Mouse (Mus musculus): ENCODE results near the gene Sgcd. TPM values are rescaled to one million over a fixed set of nuclear protein-coding genes. Genes with fewer than 3 reads are reported as not detected.
A peak's percentile ranks its signal among the peaks of the same experiment; 100 is the strongest.
"Not testable (repeated sequence)": the region's sequence is repeated elsewhere in the genome, so short reads cannot be mapped to it uniquely, and the experiment has no call there.

The Sgcd gene
- polyA plus RNA-seq, 1 experiment from 2014 or later, result 0.14 TPM

DNA sequence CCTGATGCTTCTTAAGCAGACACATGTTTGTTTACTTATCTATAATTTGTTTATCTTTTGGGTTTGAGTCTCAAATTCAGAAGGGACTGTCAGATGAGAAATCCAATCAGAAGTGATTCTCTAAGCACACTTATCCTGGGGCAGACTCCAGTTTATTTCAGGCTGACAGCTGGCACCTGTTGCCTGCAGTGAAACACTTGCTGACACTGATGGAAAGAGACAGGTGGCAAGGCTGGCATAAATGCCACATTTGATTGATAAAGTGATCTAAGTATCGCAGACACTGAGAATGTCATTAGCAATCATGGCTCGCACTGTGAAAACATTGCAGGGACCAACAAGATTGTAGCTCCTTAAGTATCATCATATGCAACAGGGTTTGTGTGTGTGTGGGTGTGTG, 222.9 kb downstream of the Sgcd start:
- 69% methylated on average over 2 of the region's 2 CpGs for WGBS (ENCODE audit: insufficient replicate concordance)
- Histone ChIP-seq H3K9me3 (replicated peaks) (no peaks in the 10 kb centered on the region), H3K36me3 (no peaks in the 10 kb centered on the region), H3K4me3 (replicated peaks) (no peak overlapping the region), H3K27ac (no peak overlapping the region), H3K4me2 (no peak overlapping the region), H3K4me1 (replicated peaks) (no peaks in the 10 kb centered on the region), H3K9ac (no peak overlapping the region), H3K27me3 (no peaks in the 10 kb centered on the region)
- ATAC-seq (ENCODE audit: low read depth) (no peak), DNase-seq (no peak)

DNA sequence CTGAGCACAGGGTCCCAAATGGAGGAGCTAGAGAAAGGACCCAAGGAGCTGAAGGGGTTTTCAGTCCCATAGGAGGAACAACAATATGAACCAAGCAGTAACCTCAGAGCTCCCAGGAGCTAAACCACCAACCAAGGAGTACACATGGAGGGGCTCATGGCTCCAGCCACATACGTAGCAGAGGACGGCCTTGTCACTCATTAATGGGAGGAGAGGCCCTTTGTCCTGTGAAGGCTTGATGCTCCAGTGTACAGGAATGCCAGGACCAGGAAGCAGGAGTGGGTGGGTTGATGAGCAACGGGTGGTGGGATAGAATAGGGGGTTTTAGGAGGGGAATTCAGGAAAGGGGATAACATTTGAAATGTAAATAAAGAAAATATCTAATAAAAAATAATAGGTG, 225.2 kb downstream of the Sgcd start:
- H3K27me3 ChIP-seq; H3K27ac ChIP-seq; DNase-seq; H3K9ac ChIP-seq; H3K4me3 ChIP-seq (replicated peaks); H3K9me3 ChIP-seq (replicated peaks); ATAC-seq (ENCODE audit: low read depth); H3K4me1 ChIP-seq (replicated peaks); H3K4me2 ChIP-seq; H3K36me3 ChIP-seq: not testable (repeated sequence)
- 72% methylated on average over 3 of the region's 3 CpGs for WGBS (ENCODE audit: insufficient replicate concordance)

DNA sequence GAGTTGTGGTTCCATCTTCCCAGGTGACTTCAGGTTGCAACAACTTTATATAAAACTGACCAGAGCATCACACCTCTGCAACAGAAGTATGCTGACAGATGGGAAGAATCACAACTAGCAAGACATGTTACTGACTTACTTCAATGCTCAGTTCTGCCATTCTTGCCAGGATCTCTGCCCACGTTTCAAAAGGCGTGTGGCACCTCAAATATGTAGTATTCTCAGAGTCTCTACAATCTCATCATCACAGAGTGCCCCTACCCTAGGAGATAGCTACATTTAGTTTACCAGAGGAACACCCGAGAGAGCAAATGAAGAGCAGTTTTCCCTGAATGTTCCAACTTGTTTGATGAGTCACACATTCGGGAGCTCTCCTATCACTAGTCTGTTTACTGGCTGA, 229.8 kb downstream of the Sgcd start:
- ATAC-seq (ENCODE audit: low read depth), result no peak
- Histone ChIP-seq H3K4me1 (replicated peaks) (no peaks in the 10 kb centered on the region), H3K9me3 (replicated peaks) (no peaks in the 10 kb centered on the region), H3K27ac (no peak overlapping the region), H3K4me3 (replicated peaks) (no peak overlapping the region), H3K4me2 (no peak overlapping the region), H3K9ac (no peak overlapping the region), H3K27me3 (no peaks in the 10 kb centered on the region), H3K36me3 (no peaks in the 10 kb centered on the region)
- 64% methylated on average over 4 of the region's 4 CpGs for WGBS (ENCODE audit: insufficient replicate concordance)
- DNase-seq, result no peak

DNA sequence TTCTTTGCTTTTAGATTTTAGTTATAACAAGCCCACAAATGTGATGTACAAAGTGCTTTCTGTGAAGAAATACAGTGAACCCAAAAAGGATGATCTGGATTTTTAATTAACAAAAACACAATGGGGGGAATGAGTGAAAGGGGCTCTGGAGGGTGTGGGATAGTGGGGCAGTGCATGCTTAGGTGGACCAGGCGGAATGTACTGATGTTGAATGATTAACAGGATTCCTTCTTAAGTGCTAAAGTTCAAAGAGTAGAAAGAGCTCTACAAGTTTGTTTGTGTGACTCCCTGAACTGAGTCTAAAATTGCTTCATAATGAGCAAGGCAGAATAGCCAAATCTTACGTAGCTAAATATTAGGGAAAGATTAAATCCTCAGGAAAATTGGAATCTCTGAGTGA, 246.0 kb downstream of the Sgcd start:
- no peaks in the 10 kb centered on the region for H3K36me3 ChIP-seq
- no peak for ATAC-seq (ENCODE audit: low read depth)
- H3K4me3 ChIP-seq (replicated peaks), result no peak overlapping the region
- H3K9ac ChIP-seq, result no peak overlapping the region
- no peaks in the 10 kb centered on the region for H3K9me3 ChIP-seq (replicated peaks)
- no peaks in the 10 kb centered on the region for H3K4me1 ChIP-seq (replicated peaks)
- WGBS (ENCODE audit: insufficient replicate concordance), result 52% methylated on average over 2 of the region's 2 CpGs
- no peaks in the 10 kb centered on the region for H3K27me3 ChIP-seq
- DNase-seq, result no peak
- no peak overlapping the region for H3K4me2 ChIP-seq
- no peak overlapping the region for H3K27ac ChIP-seq

DNA sequence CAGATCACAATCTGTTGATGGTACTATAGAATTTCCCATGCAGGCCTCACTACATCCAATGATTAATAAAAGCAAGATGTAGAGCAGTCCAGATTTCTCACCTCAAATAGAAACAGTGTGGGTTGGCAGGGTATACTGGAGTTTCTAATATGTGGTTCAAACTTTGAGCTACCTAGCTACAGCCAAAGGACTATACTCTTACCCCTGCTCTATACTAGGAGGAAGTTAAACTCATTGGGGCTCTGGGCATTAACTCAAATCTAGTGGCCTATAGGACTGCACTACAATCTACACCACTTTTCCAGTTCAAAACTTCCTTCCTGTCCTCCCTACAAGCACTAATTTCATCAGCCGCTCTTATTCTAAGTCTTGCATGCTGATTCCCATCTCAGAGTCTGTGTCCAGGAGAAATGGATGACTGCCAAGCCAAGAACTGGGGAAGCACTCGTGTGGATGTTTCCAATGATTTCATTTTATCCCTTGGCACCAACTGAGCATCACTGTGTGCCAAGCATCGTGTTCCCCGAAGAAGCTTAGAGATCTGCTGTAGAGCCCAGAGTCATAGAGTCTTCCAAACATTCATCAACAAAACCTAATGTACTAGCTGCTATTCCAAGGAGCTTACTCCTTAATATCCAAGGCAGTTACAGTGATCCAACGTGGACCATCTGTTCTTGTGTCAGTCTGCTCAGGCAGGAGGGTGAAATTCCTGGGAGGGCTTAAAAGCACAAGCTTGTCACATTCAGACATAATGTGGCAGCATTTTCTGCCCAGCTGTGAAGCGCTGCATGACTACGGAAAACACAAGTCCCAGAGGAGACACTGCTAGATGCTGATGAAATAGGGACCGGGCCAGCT, 283.6 kb downstream of the Sgcd start:
- Histone ChIP-seq H3K27ac (no peak overlapping the region), H3K36me3 (no peaks in the 10 kb centered on the region), H3K4me2 (no peak overlapping the region), H3K4me3 (replicated peaks) (no peak overlapping the region), H3K9me3 (replicated peaks) (no peaks in the 10 kb centered on the region), H3K4me1 (replicated peaks) (no peaks in the 10 kb centered on the region), H3K9ac (no peak overlapping the region), H3K27me3 (no peaks in the 10 kb centered on the region)
- ATAC-seq (ENCODE audit: low read depth) (no peak), DNase-seq (no peak)
- 68% methylated on average over 8 of the region's 8 CpGs for WGBS (ENCODE audit: insufficient replicate concordance)

DNA sequence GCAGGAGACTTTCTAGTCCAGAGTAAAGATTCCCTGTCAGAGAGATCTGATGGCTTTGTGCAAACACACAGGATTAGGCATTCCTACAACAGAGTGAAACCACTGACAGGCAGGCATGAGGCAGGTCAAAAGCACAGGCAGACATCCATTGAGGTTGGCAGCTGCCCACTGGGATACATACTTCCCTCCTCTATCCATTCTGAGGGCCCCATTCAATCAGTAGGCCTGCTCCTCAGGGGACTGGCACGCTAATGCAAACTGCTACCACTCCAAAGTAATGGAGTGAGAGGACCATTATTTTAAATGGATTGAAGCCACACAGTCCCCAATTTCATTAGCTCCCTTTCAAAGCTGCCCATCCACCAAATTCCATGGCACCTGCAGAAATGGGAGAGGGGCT, 293.2 kb downstream of the Sgcd start:
- Histone ChIP-seq H3K27ac (no peak overlapping the region), H3K27me3 (no peaks in the 10 kb centered on the region), H3K36me3 (no peaks in the 10 kb centered on the region), H3K4me1 (replicated peaks) (no peaks in the 10 kb centered on the region), H3K9ac (no peak overlapping the region), H3K4me2 (no peak overlapping the region), H3K9me3 (replicated peaks) (no peaks in the 10 kb centered on the region), H3K4me3 (replicated peaks) (no peak overlapping the region)
- WGBS (ENCODE audit: insufficient replicate concordance), result 69% methylated on average over 1 of the region's 1 CpGs
- DNase-seq, result no peak
- no peak for ATAC-seq (ENCODE audit: low read depth)

DNA sequence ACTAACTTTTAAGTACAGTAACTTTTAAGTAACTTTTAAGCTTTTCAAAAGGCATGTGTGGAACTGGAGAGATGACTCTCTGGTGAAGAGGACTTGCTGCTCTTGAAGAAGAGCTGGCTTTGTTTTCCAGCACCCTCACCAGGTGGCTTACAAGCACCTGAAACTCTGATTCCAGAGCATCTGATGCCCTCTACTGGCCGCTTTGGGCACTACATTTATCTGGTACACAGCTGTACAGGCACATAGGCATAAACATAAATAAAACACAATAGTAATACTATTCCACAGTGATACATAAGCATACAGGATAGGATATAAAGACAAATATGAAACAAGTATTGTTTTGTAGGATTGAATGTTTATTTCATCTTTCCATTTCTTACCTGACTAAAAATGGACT, 330.6 kb downstream of the Sgcd start:
- Histone ChIP-seq H3K9me3 (replicated peaks) (no peaks in the 10 kb centered on the region), H3K4me1 (replicated peaks) (no peaks in the 10 kb centered on the region), H3K4me2 (no peak overlapping the region), H3K4me3 (replicated peaks) (no peak overlapping the region), H3K27ac (no peak overlapping the region), H3K9ac (no peak overlapping the region), H3K27me3 (no peaks in the 10 kb centered on the region), H3K36me3 (no peaks in the 10 kb centered on the region)
- WGBS (ENCODE audit: insufficient replicate concordance), result 0% methylated on average over 1 of the region's 1 CpGs
- no peak for ATAC-seq (ENCODE audit: low read depth)
- peak; percentile 0 for DNase-seq

DNA sequence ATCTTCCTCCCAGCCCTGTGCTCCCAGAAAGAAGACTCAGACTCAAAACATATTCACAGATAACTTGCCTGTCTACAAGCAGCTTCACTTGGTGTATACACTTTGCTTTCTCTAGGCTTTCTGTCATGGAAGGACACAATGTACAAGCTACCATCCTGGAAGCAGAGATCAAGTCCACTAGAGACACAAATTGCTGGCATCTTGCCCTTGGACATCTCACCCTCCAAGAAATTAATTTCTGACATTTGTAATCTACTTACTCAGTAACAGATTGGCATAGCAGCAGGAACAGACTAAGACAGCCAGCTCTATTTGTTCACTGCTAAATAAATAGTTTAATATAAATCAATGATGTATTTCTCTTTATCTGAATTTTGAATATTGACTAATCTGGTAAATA, 342.9 kb downstream of the Sgcd start:
- no peaks in the 10 kb centered on the region for H3K4me1 ChIP-seq (replicated peaks)
- H3K36me3 ChIP-seq, result no peaks in the 10 kb centered on the region
- H3K9ac ChIP-seq, result no peak overlapping the region
- DNase-seq, result no peak
- H3K4me3 ChIP-seq (replicated peaks), result no peak overlapping the region
- no peaks in the 10 kb centered on the region for H3K27me3 ChIP-seq
- no peak overlapping the region for H3K27ac ChIP-seq
- no peaks in the 10 kb centered on the region for H3K9me3 ChIP-seq (replicated peaks)
- H3K4me2 ChIP-seq, result no peak overlapping the region
- no peak for ATAC-seq (ENCODE audit: low read depth)

DNA sequence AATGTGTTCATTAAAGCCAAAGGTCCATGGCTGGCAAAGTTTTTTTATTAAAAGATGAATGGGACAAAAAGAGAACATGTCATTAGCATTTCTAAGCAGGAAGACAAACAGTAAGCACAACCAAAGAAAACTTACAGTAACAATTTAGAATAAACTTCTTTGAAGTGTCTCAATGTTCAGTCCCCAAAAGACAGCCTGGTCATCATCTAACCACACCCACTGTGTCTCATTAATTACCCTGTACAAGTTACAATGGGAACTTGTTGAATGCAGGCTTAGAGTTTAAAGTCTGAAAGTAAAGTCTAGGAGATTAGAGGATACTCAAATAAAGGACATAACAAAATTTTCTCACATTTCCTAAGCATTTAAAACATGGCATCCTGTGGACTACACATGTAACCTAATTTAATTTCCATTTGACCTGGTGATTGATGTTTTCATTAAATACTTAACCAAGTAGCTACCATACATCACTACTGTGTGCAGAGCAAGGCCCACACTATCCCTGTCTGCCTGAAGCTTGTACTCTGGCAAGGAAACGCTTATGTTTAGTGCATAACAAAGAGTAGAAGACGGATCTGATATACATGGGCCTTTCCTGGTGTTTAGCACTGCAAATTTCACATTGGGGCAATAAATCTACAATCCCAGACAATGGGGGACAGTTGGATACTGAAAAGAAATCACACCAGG, 347.1 kb downstream of the Sgcd start:
- H3K9ac ChIP-seq, result no peak overlapping the region
- no peak for DNase-seq
- H3K4me1 ChIP-seq (replicated peaks), result no peaks in the 10 kb centered on the region
- H3K4me2 ChIP-seq, result no peak overlapping the region
- no peak for ATAC-seq (ENCODE audit: low read depth)
- H3K9me3 ChIP-seq (replicated peaks), result no peaks in the 10 kb centered on the region
- H3K27me3 ChIP-seq, result no peaks in the 10 kb centered on the region
- H3K4me3 ChIP-seq (replicated peaks), result no peak overlapping the region
- 39% methylated on average over 2 of the region's 2 CpGs for WGBS (ENCODE audit: insufficient replicate concordance)
- H3K27ac ChIP-seq, result no peak overlapping the region
- H3K36me3 ChIP-seq, result no peaks in the 10 kb centered on the region

DNA sequence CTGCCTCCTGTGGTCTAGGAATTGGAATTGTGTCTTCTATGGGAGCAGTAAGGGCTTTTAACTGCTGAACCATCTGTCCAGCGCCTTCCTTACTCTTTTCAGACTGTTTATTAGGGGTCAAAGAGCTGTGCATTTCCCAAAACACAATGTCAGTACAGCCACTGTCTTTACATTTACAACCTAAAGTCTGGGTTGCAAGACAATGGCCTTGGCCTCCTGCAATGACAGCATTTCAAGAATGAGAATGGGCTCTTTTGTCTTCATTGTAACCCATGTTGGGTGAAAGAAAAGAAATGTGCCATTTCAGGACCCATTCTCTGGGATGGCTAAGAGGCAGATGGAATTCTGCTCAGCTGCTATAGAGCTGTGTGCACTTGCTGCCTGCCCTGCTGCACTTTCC, 348.2 kb downstream of the Sgcd start:
- Histone ChIP-seq H3K36me3 (no peaks in the 10 kb centered on the region), H3K9ac (no peak overlapping the region), H3K27me3 (no peaks in the 10 kb centered on the region), H3K27ac (no peak overlapping the region), H3K4me1 (replicated peaks) (no peaks in the 10 kb centered on the region), H3K9me3 (replicated peaks) (no peaks in the 10 kb centered on the region), H3K4me3 (replicated peaks) (no peak overlapping the region), H3K4me2 (no peak overlapping the region)
- no peak for ATAC-seq (ENCODE audit: low read depth)
- no peak for DNase-seq
- WGBS (ENCODE audit: insufficient replicate concordance), result 4% methylated on average over 1 of the region's 1 CpGs

DNA sequence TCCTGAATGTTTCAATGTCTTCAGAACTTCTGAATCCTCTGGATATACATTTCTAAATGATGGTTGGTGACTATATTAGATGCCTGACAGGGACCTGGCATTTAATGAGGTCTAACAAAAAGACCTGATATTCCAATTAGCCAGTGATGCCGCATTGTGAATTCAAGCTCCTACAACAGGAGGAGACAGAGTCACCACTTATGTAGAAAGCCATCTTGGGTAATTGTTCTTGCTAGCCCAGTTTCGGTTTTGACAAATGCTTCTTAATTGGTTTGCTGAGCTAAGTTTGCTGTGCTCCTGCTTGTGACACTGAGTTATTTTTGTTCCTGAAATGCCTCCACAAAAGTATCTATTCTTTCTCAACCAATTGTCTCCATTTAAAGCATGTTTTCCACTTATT, 358.6 kb downstream of the Sgcd start:
- WGBS (ENCODE audit: insufficient replicate concordance), result 72% methylated on average over 2 of the region's 2 CpGs
- DNase-seq (no peak), ATAC-seq (ENCODE audit: low read depth) (no peak)
- Histone ChIP-seq H3K4me2 (no peak overlapping the region), H3K27me3 (no peaks in the 10 kb centered on the region), H3K9me3 (replicated peaks) (no peaks in the 10 kb centered on the region), H3K36me3 (no peaks in the 10 kb centered on the region), H3K4me3 (replicated peaks) (no peak overlapping the region), H3K9ac (no peak overlapping the region), H3K27ac (no peak overlapping the region), H3K4me1 (replicated peaks) (no peaks in the 10 kb centered on the region)

DNA sequence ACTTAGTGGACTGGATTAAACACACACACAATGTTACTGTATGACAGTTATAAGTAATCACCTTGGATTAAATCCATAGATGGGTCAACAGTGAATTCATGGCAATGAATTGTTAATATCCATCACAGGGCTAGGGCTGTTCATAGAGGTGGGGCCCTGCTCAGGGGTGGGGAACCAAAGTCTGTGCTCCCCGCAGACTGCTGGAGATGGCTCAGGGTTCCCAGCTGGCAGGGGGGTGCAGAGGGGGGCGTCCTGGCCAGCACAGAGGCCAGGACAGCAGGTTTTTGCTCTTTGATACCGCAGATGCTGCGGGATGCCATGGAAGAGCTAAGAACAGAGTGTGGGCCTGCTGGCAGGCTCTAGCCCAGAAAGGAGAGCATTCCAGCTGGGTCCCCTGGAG, 378.9 kb downstream of the Sgcd start:
- Histone ChIP-seq H3K27me3 (no peaks in the 10 kb centered on the region), H3K36me3 (no peaks in the 10 kb centered on the region), H3K4me1 (replicated peaks) (no peaks in the 10 kb centered on the region), H3K4me2 (no peak overlapping the region), H3K4me3 (replicated peaks) (no peak overlapping the region), H3K27ac (no peak overlapping the region), H3K9ac (no peak overlapping the region), H3K9me3 (replicated peaks) (no peaks in the 10 kb centered on the region)
- 52% methylated on average over 4 of the region's 4 CpGs for WGBS (ENCODE audit: insufficient replicate concordance)
- no peak for DNase-seq
- ATAC-seq (ENCODE audit: low read depth), result no peak

Measured in liver, embryonic 13.5 days (tissue).